Mouse (Mus musculus) 3T3-L1 (cell line): Measurements from ENCODE around the gene Syn3.
A peak's percentile ranks its signal among the peaks of the same experiment; 100 is the strongest.
"Not testable (repeated sequence)": the region's sequence is repeated elsewhere in the genome, so short reads cannot be mapped to it uniquely, and the experiment has no call there.

Experiments
- DNase-seq: peaks from one replicate; pipeline ENCODE4 v3.0.0-alpha.2; 2015; ENCODE audit warnings: low read depth, low spot score

Gene Syn3

GRCm38 (mm10) chr10:86056297-86056903 lies 442.3 kb downstream of the Syn3 start:
- DNase-seq: no peak

DNA sequence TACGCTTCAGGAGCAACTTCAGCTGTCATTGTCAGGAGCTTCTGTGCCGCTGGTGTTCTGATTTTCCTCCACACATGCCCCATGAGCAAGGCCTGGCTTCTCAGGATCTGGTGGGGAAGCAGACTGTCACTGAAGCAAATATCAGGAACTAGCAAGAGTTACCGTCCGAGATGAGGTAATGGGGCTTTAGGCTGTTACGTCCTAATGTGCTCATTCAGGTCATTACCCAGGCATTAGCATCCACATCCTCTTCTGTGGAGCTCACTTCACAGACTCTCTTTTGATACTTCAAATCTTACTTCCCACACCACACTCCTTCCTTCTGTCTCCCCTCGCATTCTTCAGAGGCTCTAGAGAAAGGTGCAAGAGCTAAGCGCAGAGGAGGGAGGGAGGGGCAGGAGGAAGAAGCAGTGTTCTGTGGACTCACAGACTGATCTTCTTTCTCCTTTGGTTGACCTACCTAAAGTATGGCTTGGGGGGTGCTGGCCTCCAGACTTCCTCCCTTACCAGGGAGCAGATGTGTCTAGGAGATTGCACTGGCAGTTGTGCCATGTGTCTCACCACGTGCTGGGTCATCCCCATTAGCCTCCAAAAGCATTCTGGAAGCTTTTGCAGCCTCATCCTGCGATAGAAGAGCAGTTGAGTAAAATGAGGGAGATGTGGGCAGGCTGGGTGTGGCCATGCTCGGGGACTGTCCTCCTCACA lies 445.7 kb downstream of the Syn3 start:
- no peak for DNase-seq

DNA sequence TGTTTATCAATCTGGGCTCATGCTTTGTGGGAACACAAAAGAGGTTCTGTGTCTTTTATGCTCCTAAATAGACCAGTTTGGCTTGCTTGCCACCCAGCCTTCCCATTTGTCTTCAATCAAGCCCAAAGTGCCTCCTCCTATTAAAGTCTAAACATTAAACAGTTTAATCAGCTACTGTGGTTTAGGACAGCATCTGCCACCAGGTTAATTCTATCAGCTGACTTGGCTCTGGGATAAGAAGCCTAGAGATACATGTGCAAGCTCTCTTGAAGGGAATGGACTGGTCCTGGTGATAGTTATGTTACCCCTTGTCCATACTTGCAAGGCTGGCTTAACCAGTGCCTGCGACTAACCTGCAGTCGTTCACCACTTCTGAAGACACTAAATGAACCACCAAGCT lies 448.2 kb downstream of the Syn3 start:
- no peak for DNase-seq

- DNase-seq: no peak
Measured at GRCm38 (mm10) chr10:86047786-86048185, 450.9 kb downstream of the Syn3 start.

- no peak for DNase-seq
Measured at GRCm38 (mm10) chr10:86046371-86046770, 452.3 kb downstream of the Syn3 start.

- DNase-seq: no peak
Measured at GRCm38 (mm10) chr10:86044066-86044465, 454.6 kb downstream of the Syn3 start.

GRCm38 (mm10) chr10:86043651-86044050 lies 455.0 kb downstream of the Syn3 start:
- DNase-seq: no peak

- DNase-seq: no peak
Measured at GRCm38 (mm10) chr10:86034007-86034728, 464.5 kb downstream of the Syn3 start.

DNA sequence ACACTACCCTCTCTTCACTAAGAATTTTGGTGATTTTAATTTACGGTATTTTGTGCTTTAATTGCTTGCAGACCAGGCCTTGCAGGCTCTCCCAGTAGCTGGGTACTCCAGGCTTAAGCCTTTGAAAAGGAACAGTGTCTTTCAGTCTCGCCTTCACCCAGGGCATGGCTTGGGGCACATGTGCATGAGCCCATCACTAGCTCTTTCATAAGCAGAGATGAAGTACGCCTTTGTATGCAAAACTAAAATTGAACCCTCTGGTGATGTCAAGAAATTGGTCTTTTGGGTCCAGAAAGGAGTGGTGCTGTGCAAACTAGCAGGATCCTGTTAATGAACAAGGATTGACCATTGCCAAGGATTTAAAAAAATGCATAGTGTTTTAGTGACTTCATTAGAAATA lies 466.2 kb downstream of the Syn3 start:
- DNase-seq: no peak

- DNase-seq: no peak
Measured at GRCm38 (mm10) chr10:86030743-86031142, 468.0 kb downstream of the Syn3 start.

GRCm38 (mm10) chr10:86026807-86027206 lies 471.9 kb downstream of the Syn3 start:
- DNase-seq: not testable (repeated sequence)

- DNase-seq: no peak
Measured at GRCm38 (mm10) chr10:86026354-86026753, 472.3 kb downstream of the Syn3 start.

GRCm38 (mm10) chr10:86025906-86026305 lies 472.8 kb downstream of the Syn3 start:
- no peak for DNase-seq

DNA sequence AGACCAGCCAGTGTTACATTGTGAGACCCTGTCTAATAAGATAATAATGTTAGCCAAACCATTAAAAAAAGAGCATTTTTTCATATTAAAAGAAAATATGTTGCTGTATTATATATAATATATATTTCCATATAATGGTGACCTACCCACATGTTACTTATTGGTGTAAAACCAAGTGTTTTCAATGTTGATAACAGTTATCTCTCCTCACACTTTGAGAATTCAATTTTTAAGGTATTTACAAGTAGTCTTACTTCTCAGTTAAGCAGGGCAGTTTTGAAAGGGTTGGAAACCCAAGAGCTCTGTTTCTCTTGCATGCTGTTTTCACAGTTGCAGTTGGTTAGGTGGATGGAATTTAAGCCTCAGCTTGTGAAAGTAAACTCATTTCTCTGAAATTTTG lies 475.5 kb downstream of the Syn3 start:
- DNase-seq: no peak

- no peak for DNase-seq
Measured at GRCm38 (mm10) chr10:86022474-86022816, 476.3 kb downstream of the Syn3 start.

GRCm38 (mm10) chr10:86021749-86022473 lies 476.8 kb downstream of the Syn3 start, which contains the start of gene Fbxo7:
TSS of gene Fbxo7 (plus strand) at chr10:86021972.
- peak; percentile 85 for DNase-seq

GRCm38 (mm10) chr10:86021408-86021748 lies 477.3 kb downstream of the Syn3 start:
- DNase-seq: no peak

GRCm38 (mm10) chr10:86018813-86019212 lies 479.9 kb downstream of the Syn3 start:
- DNase-seq: no peak

DNA sequence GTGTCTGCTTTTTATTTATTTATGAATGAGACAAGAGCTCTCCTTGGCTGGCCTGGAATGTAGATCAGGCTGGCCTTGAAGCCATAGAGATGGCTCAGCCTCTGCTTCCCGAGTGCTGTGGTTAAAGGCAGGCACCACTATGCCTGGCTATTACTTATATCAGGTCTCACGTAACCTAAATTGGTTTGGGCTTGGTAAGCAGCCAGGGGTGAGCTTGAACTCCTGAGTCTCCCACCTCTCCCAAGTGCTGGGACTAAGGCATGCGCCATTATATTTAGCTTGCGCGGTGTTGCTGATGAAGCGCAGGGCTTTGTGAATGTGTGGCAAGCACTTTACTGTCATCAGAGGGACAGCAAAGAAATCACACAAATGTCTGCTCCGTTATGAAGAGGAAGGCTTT lies 480.9 kb downstream of the Syn3 start:
- no peak for DNase-seq

DNA sequence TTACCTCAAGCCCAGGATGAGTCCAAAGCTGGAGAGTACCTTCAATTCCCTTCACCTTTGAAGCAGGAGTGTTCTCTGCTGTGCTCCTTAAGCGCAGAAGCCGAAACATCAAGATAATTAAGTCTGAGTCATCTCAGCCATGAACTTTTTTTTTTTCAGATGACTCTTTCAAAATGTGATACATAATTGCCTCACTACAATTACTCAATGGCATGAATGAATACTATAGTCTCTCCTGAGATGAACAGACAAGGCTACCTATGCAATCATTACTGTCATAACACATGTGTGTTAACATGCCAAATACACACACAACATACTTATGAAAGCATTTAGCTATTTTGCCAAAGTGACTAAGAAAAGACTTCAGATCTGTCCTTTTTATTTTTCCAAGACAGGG lies 486.9 kb downstream of the Syn3 start, which contains the start of gene Bpifc:
Gene Bpifc, minus strand, starts transcription at position 115 of the 400 bp plus-strand sequence.
- DNase-seq: no peak

- no peak for DNase-seq
Measured at GRCm38 (mm10) chr10:86011172-86011571, 487.5 kb downstream of the Syn3 start.

DNA sequence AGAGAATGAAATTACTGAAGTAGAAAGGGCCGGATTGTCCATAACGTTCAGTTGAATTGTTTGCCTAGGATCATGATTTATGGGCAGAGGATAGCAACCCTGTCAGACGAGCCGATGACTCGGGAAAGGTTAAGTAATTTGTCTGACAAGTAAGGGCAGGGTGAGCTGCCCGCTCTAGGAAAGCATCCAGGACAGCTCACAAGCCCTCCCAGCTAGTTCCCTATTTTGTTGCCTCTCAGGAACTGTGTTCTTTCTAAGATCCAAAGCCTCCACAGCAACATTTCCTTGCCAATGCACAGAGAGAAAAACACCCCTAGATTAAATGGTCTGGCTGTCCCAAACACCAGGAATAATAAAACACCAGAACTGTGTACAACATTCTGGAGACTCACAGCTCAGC lies 488.1 kb downstream of the Syn3 start:
- DNase-seq: peak; percentile 21
